Mouse (Mus musculus) midbrain, embryonic 10.5 days (tissue): ENCODE results near the gene Pml. TPM values are rescaled to one million over a fixed set of nuclear protein-coding genes. Genes with fewer than 3 reads are reported as not detected.
"Not testable (repeated sequence)": the region's sequence is repeated elsewhere in the genome, so short reads cannot be mapped to it uniquely, and the experiment has no call there.

Experiments used
- DNase-seq: peaks from one replicate; pipeline ENCODE4 v3.0.0-alpha.2; 2017; ENCODE audit warnings: low spot score
- H3K27ac ChIP-seq: fragments of 300-500 bp; sonication (generic); replicated peaks from 2 replicates; pipeline ENCODE4 v1.5.1; 2016; ENCODE audit warnings: mild to moderate bottlenecking
- H3K27me3 ChIP-seq: fragments of 300-500 bp; sonication (generic); 2 replicates; pipeline ENCODE4 v1.6.1; 2016; ENCODE audit warnings: low read depth, mild to moderate bottlenecking; ENCODE audit not compliant: poor library complexity, severe bottlenecking
- H3K36me3 ChIP-seq: fragments of 300-500 bp; sonication (generic); 2 replicates; pipeline ENCODE4 v1.6.1; 2016; ENCODE audit warnings: mild to moderate bottlenecking, moderate library complexity
- H3K4me1 ChIP-seq: fragments of 300-500 bp; sonication (generic); 2 replicates; pipeline ENCODE4 v1.6.1; 2016
- H3K4me3 ChIP-seq: fragments of 300-500 bp; sonication (generic); 2 replicates; pipeline ENCODE4 v1.5.1; 2016; ENCODE audit warnings: mild to moderate bottlenecking, moderate library complexity
- H3K9me3 ChIP-seq: fragments of 300-500 bp; sonication (generic); replicated peaks from 2 replicates; pipeline ENCODE4 v1.6.1; 2016; ENCODE audit warnings: mild to moderate bottlenecking
- WGBS: fragments of 180-500 bp; shearing (Covaris S2); methylation state at CpG from one replicate; pipeline ENCODE4 v1.1.7; 2016; 5-methylcytosine and 5-hydroxymethylcytosine counted together
- polyA plus RNA-seq: library from polyadenylated mRNA; unstranded; fragments of >200 nt; fragmentation: Nextera tagmentation; extraction: Ambion mirVana; gene quantifications from 2 replicates; pipeline ENCODE4 v1.2.1, GENCODE M21; 2016

Pml gene
- polyA plus RNA-seq, 1 experiment from 2014 or later, result 13.4 TPM

GRCm38 (mm10) chr9:58278821-58279723 lies 29.5 kb upstream of the Pml start:
- Histone ChIP-seq H3K27ac (no peak overlapping the region), H3K4me1 (peaks cover 9% of the 10 kb centered on the region), H3K27me3 (no peaks in the 10 kb centered on the region), H3K9me3 (no peaks in the 10 kb centered on the region), H3K36me3 (no peaks in the 10 kb centered on the region), H3K4me3 (no peak overlapping the region)
- 53% methylated on average over 4 of the region's 4 CpGs for WGBS
- DNase-seq, result no peak

DNA sequence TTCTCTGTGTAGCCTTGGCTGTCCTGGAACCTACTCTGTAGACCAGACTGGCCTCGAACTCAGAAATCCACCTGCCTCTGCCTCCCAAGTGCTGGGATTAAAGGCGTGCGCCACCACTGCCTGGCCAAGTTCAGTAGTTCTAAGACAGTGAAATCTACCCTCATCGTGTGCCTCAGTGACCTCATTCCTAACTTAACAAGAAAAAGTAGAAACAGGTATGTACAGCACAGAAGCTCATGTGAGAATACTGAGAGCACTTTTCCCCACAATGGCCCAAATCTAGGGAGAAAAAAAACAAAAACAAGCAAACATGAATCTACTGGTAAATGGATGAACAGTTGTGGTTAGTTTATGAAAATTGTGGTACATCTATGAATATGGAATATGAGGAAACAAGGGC lies 28.7 kb upstream of the Pml start:
- DNase-seq, result no peak
- H3K4me1 ChIP-seq, result peaks cover 9% of the 10 kb centered on the region
- no peak overlapping the region for H3K4me3 ChIP-seq
- WGBS, result 90% methylated on average over 4 of the region's 4 CpGs
- H3K9me3 ChIP-seq, result no peaks in the 10 kb centered on the region
- no peaks in the 10 kb centered on the region for H3K27me3 ChIP-seq
- no peaks in the 10 kb centered on the region for H3K36me3 ChIP-seq
- no peak overlapping the region for H3K27ac ChIP-seq

GRCm38 (mm10) chr9:58276346-58276745 lies 26.8 kb upstream of the Pml start:
- no peaks in the 10 kb centered on the region for H3K27me3 ChIP-seq
- no peaks in the 10 kb centered on the region for H3K9me3 ChIP-seq
- no peak overlapping the region for H3K27ac ChIP-seq
- no peaks in the 10 kb centered on the region for H3K36me3 ChIP-seq
- WGBS, result 65% methylated on average over 5 of the region's 5 CpGs
- no peak overlapping the region for H3K4me3 ChIP-seq
- DNase-seq, result no peak
- peaks cover 19% of the 10 kb centered on the region for H3K4me1 ChIP-seq

- no peaks in the 10 kb centered on the region for H3K9me3 ChIP-seq
- no peak for DNase-seq
- no peak overlapping the region for H3K27ac ChIP-seq
- no peaks in the 10 kb centered on the region for H3K27me3 ChIP-seq
- peaks cover 19% of the 10 kb centered on the region for H3K4me1 ChIP-seq
- H3K36me3 ChIP-seq, result no peaks in the 10 kb centered on the region
- no peak overlapping the region for H3K4me3 ChIP-seq
- WGBS, result 88% methylated on average over 3 of the region's 3 CpGs
These were observed 26.2 kb upstream of the Pml start for GRCm38 (mm10) chr9:58275797-58276196.

DNA sequence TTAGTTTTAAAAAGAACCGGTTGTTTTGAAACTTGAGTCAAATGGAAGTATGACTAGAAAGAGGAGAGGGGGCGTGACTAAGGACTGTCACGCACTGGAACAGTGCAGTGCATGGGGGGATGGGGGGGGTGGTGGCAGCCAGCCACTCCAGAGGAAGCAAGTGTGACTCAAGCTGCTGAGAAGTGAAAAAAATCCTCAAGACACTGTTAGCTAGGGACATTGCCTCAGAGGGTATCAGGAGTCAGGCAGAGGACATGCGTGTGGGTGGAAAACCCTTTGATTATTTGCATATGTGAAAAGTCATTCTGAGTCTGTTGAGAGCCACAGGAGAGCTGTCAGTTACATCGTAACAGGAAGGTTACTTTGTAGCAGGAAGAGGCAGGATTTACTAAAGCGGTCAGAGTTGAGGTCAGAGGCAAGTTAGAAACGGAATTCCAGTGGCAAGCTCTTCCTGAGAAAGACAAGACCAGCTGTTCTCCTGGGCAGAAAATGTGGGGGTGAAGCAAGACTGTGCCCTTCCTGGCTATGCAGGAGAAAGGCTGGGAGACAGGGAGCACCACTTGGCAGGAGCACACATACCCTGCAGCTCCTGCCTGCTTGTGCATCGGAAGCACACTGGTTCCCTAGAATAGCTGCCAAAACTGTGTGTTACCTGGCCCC lies 25.7 kb upstream of the Pml start:
- no peaks in the 10 kb centered on the region for H3K9me3 ChIP-seq
- no peaks in the 10 kb centered on the region for H3K27me3 ChIP-seq
- DNase-seq, result no peak
- no peak overlapping the region for H3K27ac ChIP-seq
- 51% methylated on average over 8 of the region's 8 CpGs for WGBS
- H3K4me3 ChIP-seq, result no peak overlapping the region
- H3K4me1 ChIP-seq, result peaks cover 19% of the 10 kb centered on the region
- H3K36me3 ChIP-seq, result no peaks in the 10 kb centered on the region

GRCm38 (mm10) chr9:58274626-58275025 lies 25.0 kb upstream of the Pml start:
- no peak for DNase-seq
- Histone ChIP-seq H3K27me3 (no peaks in the 10 kb centered on the region), H3K4me1 (peaks cover 19% of the 10 kb centered on the region), H3K4me3 (no peak overlapping the region), H3K36me3 (no peaks in the 10 kb centered on the region), H3K9me3 (no peaks in the 10 kb centered on the region), H3K27ac (no peak overlapping the region)
- WGBS, result 68% methylated on average over 3 of the region's 3 CpGs

GRCm38 (mm10) chr9:58274101-58274604 lies 24.6 kb upstream of the Pml start:
- Histone ChIP-seq H3K36me3 (no peaks in the 10 kb centered on the region), H3K4me1 (peaks cover 19% of the 10 kb centered on the region), H3K27me3 (no peaks in the 10 kb centered on the region), H3K27ac (no peak overlapping the region), H3K9me3 (no peaks in the 10 kb centered on the region), H3K4me3 (no peak overlapping the region)
- WGBS, result 84% methylated on average over 7 of the region's 7 CpGs
- no peak for DNase-seq

GRCm38 (mm10) chr9:58272855-58273254 lies 23.3 kb upstream of the Pml start:
- DNase-seq, result no peak
- Histone ChIP-seq H3K27me3 (no peaks in the 10 kb centered on the region), H3K27ac (no peak overlapping the region), H3K4me3 (no peak overlapping the region), H3K36me3 (no peaks in the 10 kb centered on the region), H3K4me1 (peaks cover 19% of the 10 kb centered on the region), H3K9me3 (no peaks in the 10 kb centered on the region)
- WGBS, result 77% methylated on average over 9 of the region's 9 CpGs

- H3K27me3 ChIP-seq, result no peaks in the 10 kb centered on the region
- no peak for DNase-seq
- no peaks in the 10 kb centered on the region for H3K9me3 ChIP-seq
- 81% methylated on average over 2 of the region's 2 CpGs for WGBS
- H3K27ac ChIP-seq, result no peak overlapping the region
- H3K36me3 ChIP-seq, result no peaks in the 10 kb centered on the region
- H3K4me1 ChIP-seq, result peaks cover 19% of the 10 kb centered on the region
- H3K4me3 ChIP-seq, result no peak overlapping the region
These were observed 22.5 kb upstream of the Pml start for GRCm38 (mm10) chr9:58272068-58272541.

- H3K27me3 ChIP-seq, H3K27ac ChIP-seq, H3K9me3 ChIP-seq, DNase-seq, H3K4me3 ChIP-seq, H3K36me3 ChIP-seq: not testable (repeated sequence)
- WGBS, result 94% methylated on average over 9 of the region's 9 CpGs
- peaks cover 19% of the 10 kb centered on the region for H3K4me1 ChIP-seq
These were observed 22.0 kb upstream of the Pml start for GRCm38 (mm10) chr9:58271551-58271950.

DNA sequence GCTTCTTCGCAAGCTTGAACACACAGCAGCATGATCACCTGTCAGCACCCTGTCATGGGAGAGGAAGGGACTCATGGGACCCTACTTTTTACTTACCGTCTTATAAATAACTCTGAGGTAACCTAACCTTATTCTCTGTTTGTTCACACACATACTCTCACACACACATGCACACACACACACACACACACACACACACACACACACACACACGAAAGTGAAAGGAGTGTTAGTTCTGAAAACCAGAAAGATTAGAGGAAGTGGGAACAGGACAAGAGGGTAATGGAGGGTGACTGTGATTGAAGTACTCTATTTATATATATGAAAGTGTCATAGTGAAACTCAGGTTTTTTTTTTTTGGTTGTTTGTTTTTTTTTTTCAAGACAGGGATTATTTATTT lies 21.5 kb upstream of the Pml start:
- Histone ChIP-seq H3K4me1 (peaks cover 22% of the 10 kb centered on the region), H3K4me3 (no peak overlapping the region), H3K27me3 (no peaks in the 10 kb centered on the region), H3K9me3 (no peaks in the 10 kb centered on the region), H3K36me3 (no peaks in the 10 kb centered on the region), H3K27ac (no peak overlapping the region)
- 91% methylated on average over 3 of the region's 3 CpGs for WGBS
- no peak for DNase-seq

- WGBS, result 75% methylated on average over 3 of the region's 3 CpGs
- H3K4me3 ChIP-seq, result no peak overlapping the region
These were observed 20.5 kb upstream of the Pml start for GRCm38 (mm10) chr9:58270081-58270480.

More at GRCm38 (mm10) chr9:58270081-58270480, 20.5 kb upstream of the Pml start:
- H3K27ac ChIP-seq, result no peak overlapping the region
- peaks cover 18% of the 10 kb centered on the region for H3K4me1 ChIP-seq
- H3K36me3 ChIP-seq, result no peaks in the 10 kb centered on the region
- no peaks in the 10 kb centered on the region for H3K27me3 ChIP-seq
- no peaks in the 10 kb centered on the region for H3K9me3 ChIP-seq
- DNase-seq, result no peak
